Mouse (Mus musculus) small intestine, adult 2 months (tissue): ENCODE data around the gene Lamp2. TPM values are rescaled to one million over a fixed set of nuclear protein-coding genes. Genes with fewer than 3 reads are reported as not detected.
"Not testable (repeated sequence)": the region's sequence is repeated elsewhere in the genome, so short reads cannot be mapped to it uniquely, and the experiment has no call there.

Experiments
- H3K27ac ChIP-seq: fragments of 200-500 bp; 2 replicates; pipeline ENCODE4 v1.5.1; 2012; ENCODE audit warnings: low read depth, low read length, control low read depth, inconsistent platforms; ENCODE audit not compliant: insufficient read depth
- H3K27me3 ChIP-seq: fragments of 200-500 bp; 2 replicates; pipeline ENCODE4 v1.6.1; 2012; ENCODE audit warnings: mild to moderate bottlenecking, moderate library complexity, low read length, inconsistent platforms; ENCODE audit not compliant: control insufficient read depth, insufficient read depth
- H3K36me3 ChIP-seq: fragments of 200-500 bp; 2 replicates; pipeline ENCODE4 v1.6.1; 2012; ENCODE audit warnings: mild to moderate bottlenecking, low read length, control low read depth, inconsistent platforms; ENCODE audit not compliant: control insufficient read depth, insufficient read depth
- H3K4me1 ChIP-seq: fragments of 200-500 bp; 2 replicates; pipeline ENCODE4 v1.6.1; 2012; ENCODE audit warnings: low read length, inconsistent platforms, mixed read lengths; ENCODE audit not compliant: control insufficient read depth, insufficient read depth, insufficient read length
- H3K4me3 ChIP-seq: fragments of 200-500 bp; 2 replicates; pipeline ENCODE4 v1.5.1; 2012; ENCODE audit warnings: low read depth, mild to moderate bottlenecking, control low read depth, inconsistent platforms, low read length, moderate library complexity
- CTCF ChIP-seq: fragments of 200-500 bp; IDR thresholded peaks from 2 replicates; pipeline ENCODE4 v1.5.1; 2012; ENCODE audit warnings: low read depth, mild to moderate bottlenecking, control low read depth, inconsistent platforms, low read length, moderate library complexity, mixed read lengths; ENCODE audit not compliant: insufficient replicate concordance, insufficient read length; ENCODE audit errors: extremely low read depth
- POLR2A ChIP-seq: fragments of 200-500 bp; IDR thresholded peaks from 2 replicates; pipeline ENCODE4 v1.6.1; 2012; ENCODE audit warnings: low read depth, mild to moderate bottlenecking, control low read depth, inconsistent platforms, low read length, moderate library complexity
- WGBS: fragments of 180-500 bp; shearing (Covaris S2); methylation state at CpG from one replicate; pipeline ENCODE4 v1.1.7; 2018; 5-methylcytosine and 5-hydroxymethylcytosine counted together
- polyA plus RNA-seq: library from polyadenylated mRNA; depleted of rRNA; stranded (reverse); fragments of >200 nt; gene quantifications from 2 replicates; pipeline ENCODE4 v1.2.3, GENCODE M21; 2012; rRNA removed

The Lamp2 gene
- polyA plus RNA-seq: 10.9 and 16.8 TPM in 2 replicates

- peak within 1 kb of the TSS; percentile 92 for H3K27ac ChIP-seq
- peaks cover 8% of the 10 kb centered on the region; the same call in 1 of the 2 replicates for H3K36me3 ChIP-seq
- peak within 1 kb of the TSS; percentile 100 for H3K4me3 ChIP-seq
- WGBS: 14% methylated on average over 47 of the region's 47 CpGs
- H3K27me3 ChIP-seq: no peaks in the 10 kb centered on the region
- H3K4me1 ChIP-seq: peaks cover 4% of the 10 kb centered on the region; the same call in 1 of the 2 replicates
- TF ChIP-seq POLR2A: peak; percentile 69
- no peak for TF ChIP-seq CTCF
Measured at GRCm38 (mm10) chrX:38455890-38456634, at the start of gene Lamp2. TSS of gene Lamp2 (minus strand) at chrX:38456454.

DNA sequence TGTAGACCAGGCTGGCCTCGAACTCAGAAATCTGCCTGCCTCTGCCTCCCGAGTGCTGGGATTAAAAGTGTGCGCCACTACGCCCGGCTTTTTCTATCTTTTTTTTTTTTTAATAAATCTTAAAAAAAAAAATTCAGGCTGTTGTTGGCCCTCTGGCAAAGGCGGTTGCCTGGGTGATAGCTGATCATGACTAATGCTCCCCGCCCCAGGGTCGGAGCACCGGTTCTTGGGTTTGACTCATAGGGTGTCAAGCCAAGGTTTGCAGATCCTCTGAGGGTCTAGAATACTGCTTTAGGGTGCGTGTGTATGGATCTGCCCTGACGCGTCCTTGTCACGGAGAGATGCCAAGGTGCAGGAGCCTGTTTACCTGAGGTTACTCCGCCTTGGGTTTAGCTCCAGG is 48.6 kb upstream of the Lamp2 start:
- H3K4me3 ChIP-seq: no peak overlapping the region
- H3K36me3 ChIP-seq: no peaks in the 10 kb centered on the region
- 90% methylated on average over 14 of the region's 14 CpGs for WGBS
- no peak overlapping the region for H3K27ac ChIP-seq
- H3K4me1 ChIP-seq: no peaks in the 10 kb centered on the region
- TF ChIP-seq CTCF (no peak), POLR2A (no peak)
- H3K27me3 ChIP-seq: no peaks in the 10 kb centered on the region

DNA sequence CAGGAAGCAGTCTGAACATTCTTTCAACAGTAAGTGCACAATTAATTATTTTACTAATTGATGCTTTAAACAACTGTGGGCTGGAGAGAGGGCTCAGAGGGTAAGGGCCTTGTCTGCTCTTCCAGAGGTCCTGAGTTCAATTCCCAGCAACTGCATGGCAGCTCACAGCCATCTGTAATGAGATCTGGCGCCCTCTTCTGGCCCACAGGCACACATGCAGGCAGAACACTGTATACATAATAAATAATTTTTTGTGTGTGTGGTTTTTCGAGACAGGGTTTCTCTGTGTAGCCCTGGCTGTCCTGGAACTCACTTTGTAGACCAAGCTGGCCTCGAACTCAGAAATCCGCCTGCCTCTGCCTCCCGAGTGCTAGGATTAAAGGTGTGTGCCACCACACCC is 45.9 kb upstream of the Lamp2 start:
- 72% methylated on average over 5 of the region's 5 CpGs for WGBS
- not testable (repeated sequence) for H3K27me3 ChIP-seq

DNA sequence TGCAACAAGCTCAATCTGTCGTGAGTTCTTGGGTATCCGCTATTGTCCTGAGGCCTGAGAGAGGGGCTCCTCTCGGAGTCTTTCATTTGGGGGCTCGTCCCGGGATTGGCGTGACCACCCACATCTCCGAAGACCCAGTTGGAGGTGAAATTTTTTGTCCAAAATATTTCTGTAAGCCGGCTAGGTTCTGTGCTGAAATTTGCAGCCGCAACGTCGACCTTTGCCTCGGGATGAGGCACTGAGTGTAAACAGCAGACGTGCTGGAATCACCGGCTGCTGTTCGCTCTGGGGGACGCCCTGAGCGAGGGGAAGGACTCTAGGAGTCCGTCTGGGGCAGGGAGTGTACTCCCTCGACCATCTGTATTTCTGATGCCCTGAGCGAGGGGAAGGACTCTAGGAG is 29.2 kb upstream of the Lamp2 start:
- not testable (repeated sequence) for H3K4me3 ChIP-seq, H3K27ac ChIP-seq, H3K4me1 ChIP-seq, H3K36me3 ChIP-seq, H3K27me3 ChIP-seq
- WGBS: 16% methylated on average over 20 of the region's 20 CpGs

More for the DNA sequence above, 45.9 kb upstream of the Lamp2 start:
- H3K27ac ChIP-seq, H3K4me1 ChIP-seq, H3K36me3 ChIP-seq, H3K4me3 ChIP-seq: not testable (repeated sequence)

- WGBS: 72% methylated on average over 1 of the region's 1 CpGs
- Histone ChIP-seq H3K27ac (no peak overlapping the region), H3K4me1 (no peaks in the 10 kb centered on the region), H3K36me3 (no peaks in the 10 kb centered on the region), H3K27me3 (no peaks in the 10 kb centered on the region), H3K4me3 (no peak overlapping the region)
- TF ChIP-seq POLR2A (no peak), CTCF (no peak)
Measured at GRCm38 (mm10) chrX:38478583-38478982, 22.3 kb upstream of the Lamp2 start.

DNA sequence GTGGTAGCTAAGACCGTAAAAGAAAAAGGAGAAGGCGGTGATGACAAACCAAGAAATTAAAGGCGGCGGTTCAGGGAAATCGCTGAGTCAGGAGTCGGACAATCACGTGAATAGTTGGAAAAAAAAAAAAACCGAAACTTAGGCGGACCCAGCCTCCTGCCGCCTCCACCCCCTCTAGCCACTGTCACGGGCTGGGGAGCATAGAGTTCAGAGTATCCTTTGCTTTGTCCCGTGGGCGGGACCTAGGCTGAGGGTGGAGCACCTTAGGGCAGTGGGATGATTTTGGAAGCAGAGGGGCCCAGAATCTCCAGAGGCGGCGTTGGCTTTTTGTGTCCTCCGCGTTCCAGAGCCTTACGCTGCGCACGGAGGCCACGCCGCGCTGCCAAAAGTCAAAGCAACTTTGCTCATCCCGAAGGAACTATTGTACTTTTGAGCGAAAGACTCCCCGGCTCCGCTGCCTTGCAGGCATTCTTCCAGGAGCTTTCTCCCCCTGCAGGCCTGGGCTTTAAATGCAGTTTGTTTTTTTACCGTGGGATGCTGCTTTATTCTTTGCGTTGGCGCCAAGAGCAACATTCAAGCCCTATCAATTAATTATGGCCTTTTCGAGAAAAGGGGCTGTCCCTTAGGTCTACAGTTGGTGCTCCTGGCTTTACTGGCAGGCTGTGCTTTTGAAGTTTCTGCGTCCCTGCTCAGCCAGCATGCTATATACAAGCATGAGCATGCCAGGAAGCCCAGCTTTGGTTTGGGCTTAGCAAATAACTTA is 17.5 kb upstream of the Lamp2 start:
- Histone ChIP-seq H3K27me3 (no peaks in the 10 kb centered on the region), H3K4me1 (no peaks in the 10 kb centered on the region), H3K27ac (peak overlapping the region; percentile 89), H3K4me3 (peak overlapping the region; percentile 89), H3K36me3 (no peaks in the 10 kb centered on the region)
- 11% methylated on average over 32 of the region's 32 CpGs for WGBS
- TF ChIP-seq CTCF: peak; percentile 62; the same call in 1 of the 2 replicates
- TF ChIP-seq POLR2A: no peak

DNA sequence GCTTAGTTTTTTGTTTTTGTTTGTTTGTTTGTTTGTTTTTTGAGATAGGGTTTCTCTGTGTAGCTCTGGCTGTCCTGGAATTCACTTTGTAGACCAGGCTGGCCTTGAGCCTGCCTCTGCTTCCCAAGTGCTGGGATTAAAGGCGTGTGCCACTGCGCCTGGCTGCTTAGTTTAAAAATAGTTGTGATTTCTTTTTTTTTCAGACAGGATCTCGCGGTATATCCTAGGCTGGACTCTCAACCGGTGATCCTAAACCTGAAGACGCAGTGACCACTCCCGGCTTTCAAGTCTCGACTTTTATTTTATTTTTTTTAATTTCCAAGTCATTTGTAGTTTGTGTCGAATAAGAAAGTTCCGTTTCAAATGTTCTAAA is 16.9 kb upstream of the Lamp2 start:
- no peak overlapping the region; the same call in 1 of the 2 replicates for H3K27ac ChIP-seq
- 14% methylated on average over 10 of the region's 10 CpGs for WGBS
- peak overlapping the region; percentile 89; the same call in 1 of the 2 replicates for H3K4me3 ChIP-seq
- no peaks in the 10 kb centered on the region for H3K36me3 ChIP-seq
- H3K27me3 ChIP-seq: no peaks in the 10 kb centered on the region
- no peak for TF ChIP-seq CTCF
- no peak for TF ChIP-seq POLR2A
- no peaks in the 10 kb centered on the region for H3K4me1 ChIP-seq

GRCm38 (mm10) chrX:38466236-38466635 is 10.0 kb upstream of the Lamp2 start:
- no peaks in the 10 kb centered on the region for H3K36me3 ChIP-seq
- no peak overlapping the region for H3K4me3 ChIP-seq
- H3K27ac ChIP-seq: no peak overlapping the region
- no peaks in the 10 kb centered on the region for H3K27me3 ChIP-seq
- peaks cover 3% of the 10 kb centered on the region; the same call in 1 of the 2 replicates for H3K4me1 ChIP-seq
- no peak for TF ChIP-seq POLR2A
- TF ChIP-seq CTCF: no peak
